Mouse (Mus musculus): ENCODE data around the gene Bex2.

DNA sequence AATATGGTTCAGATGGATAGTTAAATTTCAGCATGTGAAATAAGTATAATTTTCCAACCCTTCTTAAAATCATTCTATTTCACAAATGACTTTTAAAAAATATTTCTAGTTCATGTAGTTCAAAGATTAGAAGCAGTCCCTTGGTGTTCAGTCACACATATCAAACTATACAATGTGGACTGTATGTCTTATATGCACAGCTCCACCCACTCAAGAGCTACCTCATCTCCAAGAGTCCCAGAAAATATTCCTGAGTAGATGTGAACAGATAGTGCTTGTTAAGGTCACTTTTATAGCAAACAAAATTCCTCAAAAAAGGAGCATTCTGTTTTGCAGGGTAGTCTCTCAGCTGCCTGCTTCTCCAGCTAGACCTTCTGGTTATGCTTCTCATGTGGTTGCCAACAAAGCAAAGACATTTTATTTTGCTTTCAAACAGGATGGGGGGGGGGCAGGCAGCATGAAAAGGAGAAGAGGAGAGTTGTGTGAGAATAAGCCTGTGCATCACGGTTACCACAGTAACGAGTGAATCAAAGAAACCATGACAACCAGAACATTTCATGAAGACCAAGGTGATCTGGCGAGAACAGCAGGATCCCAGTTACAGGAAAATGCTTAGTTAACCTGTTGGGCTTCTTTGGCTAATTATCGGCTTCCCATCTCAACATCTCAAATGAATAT is 36.1 kb upstream of the Bex2 start:
- TF ChIP-seq CTCF (IDR thresholded peaks at IDR 0.05; ENCODE audit: low read depth) (no peak), EP300 (optimal IDR thresholded peaks at IDR 0.05) (no peak)
